Comparison of ENCODE assay signal across 8 mouse cellular contexts in the genomic region with DNA sequence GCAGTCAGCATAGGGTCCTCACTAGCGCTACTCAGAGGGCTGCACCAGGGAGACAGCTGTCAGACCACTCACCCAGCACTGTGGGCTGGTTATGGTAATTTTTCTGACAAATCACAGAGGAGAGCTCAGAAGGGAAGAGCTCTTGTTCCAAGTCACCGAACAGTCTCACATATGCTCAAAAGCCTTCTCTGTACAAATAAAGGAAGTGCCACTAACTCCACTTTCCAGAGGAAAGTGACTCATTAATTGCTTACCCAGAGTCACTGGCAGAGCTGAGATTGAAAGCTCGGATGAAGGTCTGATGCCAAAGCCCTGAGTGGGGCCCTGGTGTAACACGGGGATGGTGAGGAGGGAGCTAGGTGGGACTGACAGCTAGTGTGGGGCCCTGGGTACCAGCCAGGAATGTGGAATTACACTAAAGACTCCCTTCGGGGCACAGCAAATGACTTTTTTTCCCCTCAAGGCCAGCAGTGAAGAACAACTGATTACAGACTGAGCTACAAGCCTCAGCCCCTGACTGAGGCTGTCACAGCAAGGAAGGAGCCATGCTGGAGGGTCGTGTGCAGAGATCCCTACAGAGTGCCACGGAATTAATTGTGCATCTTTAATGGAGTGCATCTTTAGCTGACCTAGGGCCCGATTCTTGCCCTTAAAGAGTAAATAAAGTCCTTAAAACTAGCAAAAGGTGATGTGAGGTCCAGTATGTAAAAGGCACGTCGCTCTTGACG.
A peak's percentile ranks its signal among the peaks of the same experiment; 100 is the strongest.
DNase-seq lines count a peak whose midpoint lies in the region; ATAC-seq and TF ChIP-seq lines count a peak whose summit lies in the region.

No protein-coding gene starts in this region.

- 21% methylated on average over 11 of the region's 11 CpGs for WGBS in hindbrain, embryonic 16.5 days
- 31% methylated on average over 11 of the region's 11 CpGs for WGBS in midbrain, embryonic 12.5 days

- H3K36me3 ChIP-seq in hindbrain, embryonic 16.5 days (ENCODE audit: control insufficient read depth, insufficient read depth, low read length): no peaks in the 10 kb centered on the region
- H3K36me3 ChIP-seq in midbrain, embryonic 12.5 days: no peaks in the 10 kb centered on the region

- H3K9me3 ChIP-seq in hindbrain, embryonic 16.5 days (ENCODE audit: control insufficient read depth, low read length): no peaks in the 10 kb centered on the region
- H3K9me3 ChIP-seq in midbrain, embryonic 12.5 days: no peaks in the 10 kb centered on the region

- 0 out of 2 replicates have a peak, but pooled peaks have one; percentile 18 for TF ChIP-seq POLR2A in embryonic fibroblast, embryonic 13.5 days (IDR thresholded peaks at IDR 0.05; ENCODE audit: low read depth, low read length)

- peak; percentile 68 to 90 for DNase-seq in adrenal gland, adult (ENCODE audit: inconsistent age in 2 of 2, low spot score in 1 of 2)
- no peak for DNase-seq in adrenal gland, postnatal 4 days (ENCODE audit: low spot score in 2 of 2)
- DNase-seq in 416B (ENCODE audit: low read depth): peak; percentile 61
- no peak for DNase-seq in kidney, postnatal 36 days

- no peak for TF ChIP-seq CTCF in embryonic fibroblast, embryonic 13.5 days (IDR thresholded peaks at IDR 0.05; ENCODE audit: borderline replicate concordance, insufficient read depth, low read length)

- H3K27me3 ChIP-seq in hindbrain, embryonic 16.5 days (replicated peaks; ENCODE audit: control insufficient read depth, insufficient read depth, low read length): no peaks in the 10 kb centered on the region
- no peaks in the 10 kb centered on the region for H3K27me3 ChIP-seq in midbrain, embryonic 12.5 days

- no peak overlapping the region for H3K9ac ChIP-seq in hindbrain, embryonic 16.5 days (ENCODE audit: low read depth, low read length)
- H3K9ac ChIP-seq in midbrain, embryonic 12.5 days (replicated peaks): no peak overlapping the region; the same call in 1 of the 2 replicates

- ATAC-seq in hindbrain, embryonic 16.5 days: peak; percentile 71
- peak; percentile 66; the same call in 1 of the 2 replicates for ATAC-seq in midbrain, embryonic 12.5 days (ENCODE audit: low FRiP score, low read depth)
- ATAC-seq in activated CD4-positive, CD25-positive, alpha-beta regulatory T cell, adult 4 months: no peak

- peak overlapping the region; percentile 34 for H3K27ac ChIP-seq in embryonic fibroblast, embryonic 13.5 days (ENCODE audit: insufficient read depth, low read length)
- H3K27ac ChIP-seq in hindbrain, embryonic 16.5 days (ENCODE audit: low read depth, low read length): no peak overlapping the region
- peak overlapping the region; percentile 26; the same call in 1 of the 2 replicates for H3K27ac ChIP-seq in midbrain, embryonic 12.5 days (replicated peaks)

- H3K4me2 ChIP-seq in hindbrain, embryonic 16.5 days (ENCODE audit: low read length): no peak overlapping the region
- H3K4me2 ChIP-seq in midbrain, embryonic 12.5 days (replicated peaks): no peak overlapping the region

- peaks cover 12% of the 10 kb centered on the region for H3K4me1 ChIP-seq in embryonic fibroblast, embryonic 13.5 days (ENCODE audit: control insufficient read depth, insufficient read depth, low read length)
- peaks cover 12% of the 10 kb centered on the region for H3K4me1 ChIP-seq in hindbrain, embryonic 16.5 days (ENCODE audit: control insufficient read depth, insufficient read depth, low read depth, low read length)
- peaks cover 17% of the 10 kb centered on the region for H3K4me1 ChIP-seq in midbrain, embryonic 12.5 days

- no peak overlapping the region for H3K4me3 ChIP-seq in embryonic fibroblast, embryonic 13.5 days (ENCODE audit: insufficient read depth, low read length)
- H3K4me3 ChIP-seq in hindbrain, embryonic 16.5 days (ENCODE audit: low read length): no peak overlapping the region
- no peak overlapping the region for H3K4me3 ChIP-seq in midbrain, embryonic 12.5 days

Comparison
In these comparisons a context has a peak if more than half of its experiments do, and no peak if none do; other contexts are left out.
1. DNase-seq: peak in adrenal gland, adult (2 of 2) and 416B (single experiment); none in adrenal gland, postnatal 4 days (0 of 2) and kidney, postnatal 36 days (0 of 2).